Mouse (Mus musculus) natural killer cell, adult 2 months (primary cell): Measurements from ENCODE around the gene Kri1.
"Not testable (repeated sequence)": the region's sequence is repeated elsewhere in the genome, so short reads cannot be mapped to it uniquely, and the experiment has no call there.

Experiments
- DNase-seq, 2 experiments: peaks; one replicate each; pipeline ENCODE4 v3.0.0; 2022; ENCODE audit warnings: low spot score in 2 of 2

Kri1 gene

DNA sequence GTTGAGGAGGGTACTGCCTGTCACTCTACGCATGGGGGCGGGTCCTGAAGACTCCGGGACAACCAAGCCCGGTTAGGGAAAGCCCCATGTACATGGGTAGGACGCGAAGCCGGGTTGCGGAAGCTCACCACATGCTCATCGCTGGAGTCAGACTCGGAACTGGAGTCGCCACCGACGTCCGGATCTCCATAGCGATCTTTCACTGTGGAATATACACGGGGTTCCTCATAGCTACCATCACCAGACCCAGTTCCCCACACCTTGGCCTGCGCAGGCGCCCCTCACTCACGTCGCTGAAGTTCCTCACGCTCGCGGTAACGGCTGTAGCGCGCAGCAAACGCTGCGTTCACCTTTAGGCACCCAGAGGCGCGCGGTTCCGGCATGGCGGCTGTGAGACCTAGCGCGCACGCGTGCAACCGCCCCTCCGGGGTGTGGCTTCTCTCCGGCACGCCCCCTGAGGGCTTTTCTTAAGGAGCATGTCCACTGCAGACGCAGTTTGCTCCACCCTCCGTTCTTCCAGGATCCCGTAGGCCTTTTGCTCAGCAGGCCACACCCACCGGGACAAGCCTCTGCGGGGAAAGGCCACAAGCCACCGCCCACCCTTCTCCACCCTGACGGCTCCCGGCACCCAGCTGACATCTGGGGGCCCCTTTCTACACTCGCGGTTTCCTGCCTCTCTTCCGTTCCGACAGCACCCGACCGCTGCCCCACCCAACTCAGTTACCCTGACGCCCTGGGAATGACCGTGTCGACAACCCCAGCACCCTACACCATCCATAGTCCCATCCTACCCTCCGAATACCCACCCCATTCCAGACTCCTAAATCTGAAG lies at the start of gene Kri1:
Kri1 (minus strand) TSS at position 399 of the 832 bp plus-strand sequence.
- DNase-seq: peak; percentile 96

- no peak for DNase-seq
Measured at GRCm38 (mm10) chr9:21336491-21336890, 48.7 kb upstream of the Kri1 start.

GRCm38 (mm10) chr9:21335391-21335790 lies 47.6 kb upstream of the Kri1 start:
- no peak for DNase-seq

DNA sequence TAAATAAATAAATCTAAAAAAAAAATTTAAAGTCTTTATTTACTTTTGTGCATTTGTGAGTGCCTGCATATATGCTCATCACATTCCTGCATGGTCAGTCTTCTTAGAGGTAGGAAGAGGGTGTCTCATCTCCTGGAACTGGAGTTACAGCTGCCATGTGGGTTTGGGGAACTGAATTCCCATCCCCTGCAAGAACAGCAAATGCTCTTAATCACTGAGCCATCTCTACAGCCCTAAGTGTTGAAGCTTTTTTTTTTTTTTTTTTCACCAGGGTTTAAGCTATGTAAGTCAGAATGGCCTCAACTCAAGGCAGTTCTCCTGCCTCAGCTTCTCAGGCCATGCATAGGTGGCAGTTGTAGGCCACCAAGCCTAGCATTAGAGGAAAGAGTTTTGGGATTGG lies 47.0 kb upstream of the Kri1 start:
- no peak for DNase-seq

DNA sequence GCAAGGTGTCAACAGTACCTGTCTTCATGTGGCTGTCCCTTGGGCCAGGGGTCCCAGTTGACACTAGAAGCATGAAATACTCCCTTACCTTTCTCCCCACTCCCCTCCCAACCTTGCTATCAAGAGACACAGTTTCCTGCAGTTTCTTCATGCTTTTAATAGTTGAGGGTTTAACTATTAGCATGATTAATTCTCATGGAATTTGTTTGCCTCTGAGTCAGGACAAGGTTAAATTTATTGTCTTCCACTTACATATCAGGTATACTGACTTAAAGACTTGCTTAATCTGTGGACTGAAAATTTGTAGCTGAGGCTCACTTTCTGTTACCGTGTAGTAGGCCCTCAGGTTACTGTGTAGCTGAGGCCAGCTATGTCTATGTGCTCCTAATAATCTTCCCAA lies 45.8 kb upstream of the Kri1 start:
- no peak for DNase-seq

DNA sequence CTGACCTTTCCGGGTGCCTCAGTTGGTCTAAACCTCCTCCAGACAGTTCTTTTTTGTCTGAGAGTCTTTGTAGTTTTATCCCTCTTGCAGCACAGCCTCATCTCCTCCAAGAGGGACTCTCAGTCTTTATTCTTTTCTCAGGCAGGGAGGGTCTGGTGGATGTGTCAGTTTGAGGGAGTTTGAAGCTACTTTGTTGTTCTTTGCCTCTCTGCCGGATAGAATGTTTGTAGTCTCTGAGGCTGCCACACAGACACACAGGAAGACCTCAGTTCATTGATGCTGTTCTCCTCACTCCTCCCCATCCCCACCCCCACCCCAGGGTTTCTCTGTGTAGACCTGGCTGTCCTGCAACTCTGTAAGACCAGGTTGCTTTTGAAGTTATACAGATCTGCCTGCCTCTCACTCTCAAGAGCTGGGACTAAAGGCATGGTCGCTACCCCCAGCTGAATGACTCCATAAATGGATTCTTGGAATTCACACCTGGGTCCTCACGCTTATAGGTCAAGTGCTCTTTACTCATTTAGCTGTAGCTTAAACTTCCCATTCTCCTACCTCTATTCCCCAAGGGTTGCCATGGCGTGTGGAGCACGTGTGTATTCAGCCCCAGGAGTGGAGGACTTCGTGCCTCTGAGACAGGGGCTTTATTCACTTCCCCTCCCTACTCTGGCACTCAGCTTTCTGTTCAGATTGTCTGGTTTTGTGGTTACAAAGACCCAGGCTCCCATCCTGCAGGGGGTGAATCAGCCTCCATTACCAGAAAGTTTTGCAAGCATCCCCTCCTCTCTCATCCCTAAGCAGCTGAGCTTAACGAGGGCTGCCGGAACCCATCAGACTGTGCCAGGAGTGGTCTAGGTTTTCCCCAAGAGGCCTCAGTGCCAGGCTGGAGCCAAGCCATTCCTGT lies 44.6 kb upstream of the Kri1 start:
- DNase-seq: no peak

GRCm38 (mm10) chr9:21331365-21332140 lies 43.8 kb upstream of the Kri1 start:
- no peak for DNase-seq

DNA sequence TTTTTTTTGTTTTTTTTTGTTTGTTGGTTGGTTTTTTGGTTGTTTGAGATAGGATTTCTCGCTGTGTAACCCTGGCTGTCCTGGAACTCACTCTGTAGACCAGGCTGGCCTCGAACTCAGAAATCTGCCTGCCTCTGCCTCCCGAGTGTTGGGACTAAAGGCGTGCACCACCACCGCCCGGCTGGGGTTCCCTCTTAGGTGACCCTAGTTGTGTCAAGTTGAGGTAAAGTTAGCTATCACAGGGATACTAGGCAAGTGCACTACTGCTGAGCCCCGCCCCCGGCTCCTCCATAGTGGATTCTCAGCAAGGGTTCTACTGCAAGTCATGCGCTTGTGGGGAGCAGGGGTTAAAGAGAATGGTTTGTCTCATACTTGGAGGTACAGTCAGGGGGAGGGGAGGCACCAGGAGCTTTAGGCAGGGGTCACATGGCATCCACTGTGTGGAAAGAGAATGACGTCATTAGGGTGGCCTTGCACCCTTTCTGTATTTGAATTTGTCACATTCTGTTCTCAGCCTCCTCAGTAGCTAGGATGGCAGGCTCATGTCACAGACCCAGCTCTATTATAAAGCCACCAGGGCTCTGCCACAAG lies 42.0 kb upstream of the Kri1 start:
- no peak for DNase-seq

DNA sequence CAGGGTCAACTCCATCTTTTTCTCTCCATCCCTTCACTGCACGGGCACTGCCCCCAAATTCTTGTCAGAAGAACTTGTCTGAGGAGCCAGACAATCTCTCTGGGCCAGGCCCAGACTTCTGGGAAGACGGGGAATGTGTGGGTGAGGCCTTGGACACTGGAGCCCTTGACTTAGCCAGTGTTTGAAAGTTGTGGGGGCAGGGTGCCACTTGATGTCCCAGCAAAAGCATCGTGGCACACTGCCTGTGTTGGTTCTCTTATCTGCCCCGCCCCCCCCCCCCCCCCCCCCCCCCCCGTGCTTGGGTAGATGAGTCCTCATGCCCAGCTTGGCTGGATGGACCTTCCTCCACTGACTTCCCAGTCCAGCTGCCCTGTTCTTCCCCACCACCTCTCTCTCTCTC lies 41.3 kb upstream of the Kri1 start:
- no peak for DNase-seq

DNA sequence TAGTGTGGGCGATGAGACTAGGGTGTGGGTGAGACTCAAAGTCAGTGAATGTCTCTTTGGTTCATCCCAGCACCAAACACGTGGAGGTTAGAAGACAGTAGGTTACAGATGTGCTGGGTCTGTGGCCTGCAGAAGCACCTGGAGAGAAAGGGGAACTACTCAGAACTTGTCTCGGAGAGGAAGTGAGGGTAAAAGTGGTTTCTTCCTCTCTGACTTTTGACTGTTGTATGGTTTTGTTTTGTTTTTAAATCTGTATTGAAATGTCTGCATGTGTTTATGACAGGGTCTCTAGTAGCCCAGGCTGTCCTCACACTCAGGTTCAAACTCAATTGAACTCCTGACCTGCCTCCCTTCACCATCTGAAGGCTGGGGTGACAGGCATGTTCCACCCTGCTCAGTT lies 40.3 kb upstream of the Kri1 start:
- peak in 1 of 2 experiments; percentile 71 for DNase-seq

- no peak for DNase-seq
Measured at GRCm38 (mm10) chr9:21327569-21327968, 39.8 kb upstream of the Kri1 start.

DNA sequence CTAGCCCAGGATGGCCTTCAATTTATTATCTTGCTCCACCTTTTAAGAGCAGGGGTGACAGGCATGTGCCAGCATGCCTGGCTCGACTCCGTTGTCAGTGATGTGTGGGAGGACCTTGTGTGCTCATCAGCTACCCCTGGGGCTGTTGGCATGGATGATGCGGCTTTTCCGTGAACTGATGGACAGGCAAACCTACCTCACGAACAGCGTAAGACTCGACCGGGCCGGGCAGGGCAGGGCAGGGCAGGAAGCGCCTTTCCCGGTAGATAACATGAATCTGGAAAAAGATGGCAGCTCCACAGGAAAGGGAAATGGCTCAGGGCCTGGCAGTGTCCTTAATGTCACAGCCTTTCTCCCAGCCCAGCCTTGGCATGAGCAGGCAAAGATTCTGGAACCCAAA lies 36.5 kb upstream of the Kri1 start:
- DNase-seq: no peak

GRCm38 (mm10) chr9:21322917-21323297 lies 35.1 kb upstream of the Kri1 start:
- DNase-seq: not testable (repeated sequence)

DNA sequence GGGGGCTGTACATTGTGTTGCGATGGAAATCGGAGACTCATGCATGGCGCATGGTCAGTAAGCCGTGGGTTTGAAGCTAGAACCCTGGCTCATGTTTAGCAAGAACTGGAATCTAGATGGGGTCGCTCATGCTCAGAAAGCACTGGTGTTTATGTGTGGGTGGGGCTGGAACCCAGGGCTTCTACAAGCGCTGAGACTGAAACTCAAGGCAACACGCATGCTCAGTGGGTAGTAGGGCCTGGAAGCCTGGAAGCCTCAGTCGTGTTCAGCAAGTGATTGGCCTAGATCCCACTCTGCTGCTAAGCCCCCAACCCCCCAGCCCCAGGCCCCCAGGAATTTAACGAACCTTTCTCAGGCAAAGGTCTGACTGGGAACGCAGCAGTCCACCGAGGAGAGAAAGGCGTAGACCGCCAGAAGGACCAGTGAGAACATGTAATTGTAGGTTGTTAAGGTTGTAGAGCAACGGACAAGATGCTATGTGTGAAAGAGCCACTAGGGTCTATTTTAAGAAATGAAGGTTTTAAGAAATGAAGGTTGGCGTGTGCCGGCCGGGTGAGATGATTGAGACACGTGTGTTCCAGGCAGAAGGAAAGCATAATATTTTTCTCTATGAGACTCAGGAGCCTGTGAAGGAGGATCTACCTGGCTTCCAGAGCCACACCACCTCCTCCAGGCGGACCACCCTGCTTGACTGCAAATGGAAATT lies 34.6 kb upstream of the Kri1 start:
- peak in 1 of 2 experiments; percentile 36 for DNase-seq

DNA sequence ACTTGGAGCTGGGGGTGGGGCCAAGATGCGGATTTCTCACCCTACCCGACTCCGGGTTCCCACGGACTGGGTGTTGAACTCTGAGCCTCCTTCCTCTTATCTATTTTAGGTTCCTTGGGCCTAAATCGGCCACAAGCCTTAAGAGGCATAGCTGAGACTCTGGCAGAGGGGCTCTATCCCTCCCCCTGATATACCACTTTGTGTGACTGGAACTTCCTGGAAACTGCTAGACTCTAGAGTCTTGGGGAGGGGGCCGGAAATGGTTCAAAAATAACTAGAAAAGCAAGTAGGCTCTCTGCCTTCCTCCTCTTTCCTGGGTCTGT lies 33.7 kb upstream of the Kri1 start:
- peak; percentile 63 to 66 for DNase-seq

GRCm38 (mm10) chr9:21320619-21321512 lies 33.1 kb upstream of the Kri1 start, which contains the start of gene Slc44a2:
Gene Slc44a2, plus strand, starts transcription at chr9:21320698.
- DNase-seq: peak; percentile 87 to 88

DNA sequence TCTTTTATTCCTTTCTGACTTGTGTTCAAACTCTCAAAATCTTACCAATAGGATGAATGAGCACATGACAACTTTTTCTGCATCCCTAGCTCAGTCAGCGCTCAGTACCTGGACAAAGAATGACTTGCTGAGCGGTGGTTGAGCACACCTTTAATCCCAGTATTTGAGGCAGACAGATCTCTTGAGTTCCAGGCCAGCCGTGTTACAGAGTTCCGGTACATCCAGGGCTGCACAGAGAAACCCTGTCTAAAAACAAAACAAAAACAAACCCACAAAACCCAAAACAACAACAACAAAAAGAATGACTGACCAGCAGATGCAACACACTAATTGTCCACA lies 32.5 kb upstream of the Kri1 start:
- no peak for DNase-seq

DNA sequence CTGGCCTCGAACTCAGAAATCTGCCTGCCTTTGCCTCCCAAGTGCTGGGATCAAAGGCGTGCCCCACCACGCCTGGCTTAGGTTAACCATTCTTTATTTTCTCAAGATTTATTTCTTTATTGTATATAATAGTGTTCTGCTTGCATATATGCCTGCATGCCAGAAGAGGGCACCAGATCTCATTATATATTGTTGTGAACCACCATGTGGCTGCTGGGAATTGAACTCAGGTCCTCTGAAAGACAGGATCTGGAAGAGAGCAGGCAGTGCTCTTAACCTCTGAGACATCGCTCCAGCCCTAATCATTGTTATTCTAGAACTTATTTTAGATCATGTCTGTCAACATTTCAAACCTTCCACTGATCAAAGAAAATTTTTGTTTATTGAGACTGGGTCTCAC lies 31.7 kb upstream of the Kri1 start:
- no peak for DNase-seq

DNA sequence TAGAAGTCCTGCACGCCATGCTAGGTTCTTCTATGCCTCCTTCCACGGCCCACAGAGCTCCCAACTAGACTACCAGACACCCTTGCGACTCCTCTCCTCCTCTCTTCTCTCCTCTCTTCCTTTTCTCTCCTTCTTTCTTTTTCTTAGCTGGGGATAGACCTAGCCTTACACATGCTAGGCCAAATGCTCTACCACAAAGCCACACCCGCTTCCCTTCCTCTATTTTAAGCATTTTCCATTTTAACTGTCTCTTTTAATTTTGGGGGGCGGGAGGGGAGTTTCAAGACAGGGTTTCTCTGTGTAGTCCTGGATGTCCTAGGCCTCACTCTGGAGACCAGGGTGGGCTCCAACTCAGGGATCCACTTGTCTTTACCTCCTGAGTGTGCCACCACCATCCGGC lies 31.0 kb upstream of the Kri1 start:
- no peak for DNase-seq

GRCm38 (mm10) chr9:21316696-21317095 lies 28.9 kb upstream of the Kri1 start:
- peak in 1 of 2 experiments; percentile 34 for DNase-seq
